ENCODE assay signal across 16 mouse cellular contexts in genomic region chr5:127996526-127997245, GRCm38 (mm10).
"Had no signal": no experiment of that assay in that cellular context is flagged by ENCODE, and none has a peak within 500 bp of the region (broad histone marks: within the 10 kb centered on the region; RNA-seq: fewer than 3 reads in every experiment).

No protein-coding gene starts in this region.

- H3K27me3 ChIP-seq: kidney, embryonic 15.5 days; limb, embryonic 12.5 days; liver, embryonic 13.5 days; lung, embryonic 15.5 days; neural tube, embryonic 15.5 days had no signal

- ATAC-seq: liver, postnatal 0 days had no signal

- H3K9ac ChIP-seq: kidney, embryonic 15.5 days; limb, embryonic 12.5 days; liver, embryonic 13.5 days; liver, postnatal 0 days; lung, embryonic 15.5 days; neural tube, embryonic 15.5 days had no signal

- H3K4me2 ChIP-seq: kidney, embryonic 15.5 days; limb, embryonic 12.5 days; liver, embryonic 13.5 days; lung, embryonic 15.5 days; neural tube, embryonic 15.5 days had no signal

- H3K27ac ChIP-seq: kidney, embryonic 15.5 days; limb, embryonic 12.5 days; liver, embryonic 13.5 days; lung, embryonic 15.5 days; macrophage; neural tube, embryonic 15.5 days had no signal

- H3K4me3 ChIP-seq: kidney, embryonic 15.5 days; limb, embryonic 12.5 days; liver, embryonic 13.5 days; lung, embryonic 15.5 days; myocyte; neural tube, embryonic 15.5 days had no signal

- DNase-seq: kidney, adult 2 months; kidney, postnatal 25 days; layer of hippocampus, adult 9-11 months; layer of hippocampus, postnatal 36 days; liver; liver, embryonic 13.5 days; liver, postnatal 0 days; lung, postnatal 14 days; midbrain, embryonic 14.5 days; thymus, postnatal 4 days had no signal

- H3K9me3 ChIP-seq: kidney, embryonic 15.5 days; limb, embryonic 12.5 days; lung, embryonic 15.5 days; neural tube, embryonic 15.5 days had no signal

- H3K4me1 ChIP-seq: kidney, embryonic 15.5 days; limb, embryonic 12.5 days; liver, embryonic 13.5 days; lung, embryonic 15.5 days; neural tube, embryonic 15.5 days had no signal

- H3K36me3 ChIP-seq: kidney, embryonic 15.5 days; limb, embryonic 12.5 days; liver, embryonic 13.5 days; lung, embryonic 15.5 days; neural tube, embryonic 15.5 days had no signal
